Mouse (Mus musculus) cerebellum, adult 11 months (tissue): Measurements from ENCODE around the gene Scd2.
"Not testable (repeated sequence)": the region's sequence is repeated elsewhere in the genome, so short reads cannot be mapped to it uniquely, and the experiment has no call there.

Experiments used
- DNase-seq: peaks from one replicate; pipeline ENCODE4 v3.0.0; 2022

Scd2 gene

DNA sequence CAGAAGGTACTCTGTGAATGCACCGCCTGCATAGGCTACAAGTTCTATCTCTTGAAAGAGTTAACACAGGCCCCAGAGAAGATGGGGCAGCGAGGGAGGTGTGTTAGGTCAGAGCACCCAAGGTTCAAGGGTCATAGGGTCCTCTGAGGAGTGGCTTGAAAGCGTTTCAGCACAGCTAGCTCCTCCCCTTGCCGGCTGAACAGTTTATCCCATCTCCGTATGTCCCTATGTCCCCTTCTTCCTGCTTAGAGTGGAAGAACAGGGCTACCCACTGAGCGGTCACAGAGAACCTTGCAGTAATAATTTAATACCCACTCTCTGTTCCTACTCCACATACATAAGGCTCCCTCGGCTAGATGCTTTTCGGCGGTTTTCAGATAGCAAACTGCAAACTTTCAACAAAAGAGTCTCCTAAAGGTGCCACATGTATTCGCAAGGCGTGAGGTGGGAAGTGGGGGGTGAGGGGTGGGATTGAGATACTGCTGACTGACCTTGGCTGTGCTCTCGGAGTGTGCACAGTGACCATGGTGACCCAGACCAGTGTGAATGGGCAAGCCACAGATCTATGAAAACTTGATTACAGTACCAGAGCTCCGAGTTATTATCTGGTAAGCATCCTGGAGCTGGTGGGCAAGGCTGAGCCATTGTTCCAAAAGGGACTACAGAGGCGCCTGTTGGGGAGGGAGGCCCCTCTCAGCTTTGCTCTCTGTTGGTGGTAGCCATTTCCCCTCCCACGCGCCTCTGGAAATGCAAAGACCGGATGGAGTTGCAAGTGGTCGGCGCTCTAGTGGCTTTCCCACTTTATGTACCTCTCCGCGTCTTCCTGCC is at the start of gene Scd2:
Scd2 (plus strand) TSS at position 734 of the 828 bp plus-strand sequence.
- DNase-seq = peak; percentile 52

- peak; percentile 40 for DNase-seq
These were observed 47.7 kb upstream of the Scd2 start for GRCm38 (mm10) chr19:44245761-44246171.

DNA sequence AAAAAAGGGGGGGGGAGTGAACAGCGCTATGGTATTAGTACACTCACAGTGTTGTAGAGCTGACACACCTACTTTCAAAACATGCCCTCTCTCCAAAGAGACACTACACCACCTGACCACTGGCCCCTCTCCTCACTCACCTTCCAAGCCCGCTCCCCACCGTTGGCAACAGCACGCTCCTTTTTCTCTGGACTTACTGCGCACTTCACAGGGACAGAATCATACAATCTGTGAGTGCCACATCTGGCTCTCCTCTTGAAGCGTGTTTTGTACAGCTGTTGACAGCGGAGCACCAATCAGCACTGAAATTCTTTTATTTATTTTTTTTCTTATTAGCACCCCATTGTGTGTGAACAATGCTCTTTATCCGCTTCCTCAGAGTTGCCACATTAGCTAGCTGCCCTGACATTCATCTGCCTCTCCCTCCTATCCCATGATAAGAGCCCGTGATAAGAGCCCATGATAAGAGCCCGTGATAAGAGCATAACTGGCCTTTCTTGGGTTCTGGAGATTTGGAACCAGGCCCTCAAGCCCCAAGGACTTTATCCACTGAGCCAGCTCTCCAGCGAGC is 47.0 kb upstream of the Scd2 start:
- no peak for DNase-seq

GRCm38 (mm10) chr19:44247281-44248080 is 46.0 kb upstream of the Scd2 start:
- no peak for DNase-seq

DNA sequence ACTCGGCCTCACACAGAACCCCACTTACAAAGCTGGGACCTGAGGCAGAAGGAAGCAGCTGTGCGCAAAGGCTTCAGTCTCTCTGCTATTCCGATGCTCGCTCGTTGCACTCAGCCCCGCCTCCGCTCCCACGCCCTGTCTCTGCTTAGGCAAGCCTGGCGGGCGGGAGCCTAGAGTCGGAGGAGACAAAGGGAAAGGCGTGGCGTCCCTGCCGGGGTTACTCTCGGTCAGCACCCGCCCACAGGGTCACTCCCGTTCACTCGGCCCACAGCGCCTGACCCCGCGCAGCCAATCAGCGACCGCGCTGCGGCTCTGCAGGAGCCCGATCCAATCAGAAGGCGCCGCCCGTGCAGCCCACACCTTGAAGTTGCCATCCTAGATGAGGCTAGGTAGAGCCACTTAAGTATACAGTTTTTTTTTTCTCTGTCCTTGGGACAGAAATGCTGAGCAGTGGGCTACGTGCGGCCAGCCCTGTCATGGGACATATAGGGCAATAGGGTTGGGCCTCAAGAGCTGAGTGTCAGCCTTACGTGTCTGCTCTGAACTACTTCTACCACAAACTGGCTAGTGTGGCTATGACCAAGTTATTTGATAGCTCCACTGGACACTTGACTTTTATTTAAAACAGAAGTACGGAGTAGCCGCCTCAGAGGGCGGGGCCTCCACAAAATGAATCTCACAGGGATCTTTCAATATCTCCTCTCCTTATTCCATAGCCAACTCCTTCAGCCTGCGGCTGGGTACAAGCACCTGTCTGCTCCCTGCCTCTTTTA is 45.2 kb upstream of the Scd2 start:
- peak; percentile 94 for DNase-seq

DNA sequence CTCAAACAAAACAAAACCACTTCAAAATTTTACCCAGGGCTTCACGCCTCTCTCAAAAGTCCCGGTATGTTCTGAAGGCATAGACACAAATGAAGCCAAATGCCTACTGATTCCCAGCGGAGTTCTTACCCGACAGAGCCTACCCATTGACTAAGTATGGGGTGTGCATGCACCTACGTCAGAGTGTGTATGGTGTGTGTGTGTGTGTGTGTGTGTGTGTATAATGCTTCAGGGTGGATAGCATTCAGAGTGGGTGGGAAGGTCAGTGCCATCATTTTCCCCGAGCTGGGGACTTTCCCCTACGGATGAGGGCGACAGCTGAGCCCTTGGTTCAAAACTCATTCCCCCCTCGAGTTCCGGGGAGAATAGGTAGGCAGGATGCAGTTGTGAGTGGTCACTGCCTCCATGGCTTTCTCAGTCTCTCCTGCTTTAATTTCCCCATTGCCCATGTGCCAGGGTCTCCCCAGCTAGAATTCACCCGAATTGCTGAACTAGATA is 44.6 kb upstream of the Scd2 start:
- DNase-seq = no peak

DNA sequence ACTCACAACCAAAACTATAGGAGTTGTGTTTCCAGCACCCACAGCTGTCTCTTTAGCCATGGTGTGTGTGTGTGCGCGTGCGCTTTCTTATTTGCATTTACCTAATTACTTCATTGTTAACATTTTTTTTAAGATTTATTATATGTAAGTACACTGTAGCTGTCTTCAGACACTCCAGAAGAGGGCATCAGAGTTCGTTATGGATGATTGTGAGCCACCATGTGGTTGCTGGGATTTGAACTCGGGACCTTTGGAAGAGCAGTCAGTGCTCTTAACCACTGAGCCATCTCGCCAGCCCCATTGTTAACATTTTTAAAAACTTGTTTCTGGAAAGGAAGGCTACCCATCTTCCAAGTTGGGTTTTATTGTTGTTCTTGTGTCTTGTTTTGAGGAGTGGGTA is 42.3 kb upstream of the Scd2 start:
- DNase-seq = not testable (repeated sequence)

GRCm38 (mm10) chr19:44251936-44252558 is 41.4 kb upstream of the Scd2 start:
- DNase-seq = no peak

GRCm38 (mm10) chr19:44254106-44254505 is 39.4 kb upstream of the Scd2 start:
- not testable (repeated sequence) for DNase-seq

DNA sequence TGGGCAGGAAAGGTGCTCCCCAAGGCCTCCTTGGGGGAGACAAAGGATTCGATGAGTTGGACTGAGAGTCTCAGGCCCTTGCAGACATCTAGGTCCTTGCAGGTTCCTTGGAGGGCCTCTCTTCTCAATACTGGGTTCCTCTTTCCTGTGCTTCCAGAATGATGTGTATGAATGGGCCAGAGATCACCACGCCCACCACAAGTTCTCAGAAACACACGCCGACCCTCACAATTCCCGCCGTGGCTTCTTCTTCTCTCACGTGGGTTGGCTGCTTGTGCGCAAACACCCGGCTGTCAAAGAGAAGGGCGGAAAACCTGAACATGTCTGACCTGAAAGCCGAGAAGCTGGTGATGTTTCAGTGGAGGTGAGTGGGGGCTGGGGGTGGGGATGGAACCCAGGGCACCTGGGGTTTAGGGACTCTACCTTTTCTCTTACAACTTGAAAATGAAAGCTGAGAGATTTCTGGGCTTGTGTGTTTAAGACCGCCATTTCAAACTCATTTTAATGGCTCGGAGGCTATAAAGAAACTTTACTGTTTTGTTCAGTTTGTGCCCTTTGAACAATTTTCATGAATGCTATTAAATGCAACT is 36.0 kb upstream of the Scd2 start:
- DNase-seq = no peak

DNA sequence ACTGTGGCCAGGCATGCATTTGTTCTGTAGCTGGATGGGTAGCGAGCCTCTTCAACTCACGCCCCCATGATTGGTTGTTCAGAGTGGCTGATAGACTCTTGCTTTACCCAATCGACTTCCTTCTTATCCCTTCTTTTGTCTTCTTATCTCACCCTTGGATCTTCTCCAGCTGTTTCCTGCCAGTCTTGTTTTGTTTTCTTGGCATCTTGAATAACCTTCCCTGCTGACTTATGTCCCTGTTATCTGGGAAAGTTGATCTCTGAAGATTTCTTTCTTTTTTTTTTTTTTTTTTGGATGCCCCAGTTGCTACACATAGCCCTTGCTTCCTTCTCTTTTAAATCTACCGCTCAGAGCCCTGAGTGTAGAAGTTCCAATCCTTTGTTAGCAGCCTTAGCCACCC is 34.0 kb upstream of the Scd2 start:
- DNase-seq = no peak

DNA sequence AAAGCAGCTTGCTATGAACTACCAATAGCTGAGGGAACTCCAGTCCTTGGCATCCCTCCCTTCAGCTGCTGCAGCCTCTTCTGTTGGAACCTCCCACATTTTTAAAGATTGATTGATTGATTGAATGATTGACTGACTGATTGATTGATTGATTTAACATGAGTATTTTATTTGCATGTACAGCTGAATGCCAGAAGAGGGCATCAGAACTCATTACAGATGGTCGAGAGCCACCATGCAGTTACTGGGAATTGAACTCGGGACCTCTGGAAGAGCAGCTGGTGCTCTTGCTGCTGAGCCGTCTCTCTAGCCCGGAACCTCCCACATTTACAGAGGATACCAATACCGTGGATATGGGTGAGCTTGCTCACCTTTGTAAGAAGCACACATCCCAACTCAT is 33.0 kb upstream of the Scd2 start:
- DNase-seq = no peak

- no peak for DNase-seq
These were observed 31.7 kb upstream of the Scd2 start for GRCm38 (mm10) chr19:44261774-44262173.

DNA sequence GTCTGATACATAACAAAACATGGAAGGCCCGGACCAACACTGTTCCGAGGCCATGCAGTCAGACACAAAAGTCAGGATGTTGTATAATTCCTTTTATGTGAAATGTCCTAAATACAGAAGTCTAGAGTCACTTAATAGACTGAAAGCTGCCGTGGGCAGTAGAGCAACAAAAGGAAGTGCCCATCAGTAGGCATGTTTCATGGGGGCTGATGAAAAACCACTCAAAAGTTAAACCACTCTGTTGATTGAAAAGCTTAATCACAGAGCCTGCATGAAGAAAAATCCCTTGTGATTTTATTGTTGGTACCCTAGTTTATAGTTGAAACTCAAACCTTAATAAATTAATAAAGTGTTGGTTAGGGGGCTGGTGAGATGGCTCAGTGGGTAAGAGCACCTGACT is 29.9 kb upstream of the Scd2 start:
- no peak for DNase-seq

- DNase-seq = no peak
These were observed 29.2 kb upstream of the Scd2 start for GRCm38 (mm10) chr19:44264226-44264625.

DNA sequence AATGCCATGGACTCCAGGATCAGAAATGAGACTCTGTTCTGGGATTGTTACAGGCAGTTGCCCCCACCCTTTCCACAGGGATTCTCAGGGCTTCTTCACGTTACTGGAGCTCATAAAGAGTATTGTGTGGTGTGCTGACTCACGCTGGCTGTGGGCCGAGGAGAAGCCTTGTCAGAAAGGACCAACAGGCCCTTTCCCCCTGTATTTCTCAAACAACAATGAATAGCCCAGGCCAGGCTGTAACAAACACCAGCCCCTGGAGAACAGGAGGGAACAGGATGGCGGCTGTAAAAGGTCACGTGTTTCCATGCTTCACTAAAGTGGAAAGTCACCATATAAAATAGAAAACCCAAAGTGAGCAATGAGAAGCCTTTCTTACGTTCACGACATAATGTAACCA is 28.2 kb upstream of the Scd2 start:
- no peak for DNase-seq

DNA sequence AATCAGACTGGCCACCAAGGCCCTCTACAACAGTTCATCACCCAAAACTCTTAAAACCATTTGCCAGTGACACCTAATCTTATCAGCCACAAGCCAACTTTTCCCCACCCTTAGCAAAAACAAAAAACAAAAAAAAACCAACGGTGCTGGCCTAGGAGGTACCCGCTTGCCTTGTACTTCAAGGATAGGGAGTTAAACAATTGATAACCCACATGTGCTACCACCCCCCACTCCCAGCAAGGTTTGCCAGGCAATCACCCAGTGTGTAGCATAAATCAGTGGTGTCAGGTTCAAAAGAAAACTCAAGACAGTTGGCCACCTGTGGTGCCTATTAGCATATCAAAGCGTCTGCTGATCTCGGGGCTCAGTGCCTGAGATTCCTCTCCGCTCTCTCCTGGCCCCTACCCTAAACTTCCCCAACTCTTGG is 27.6 kb upstream of the Scd2 start:
- no peak for DNase-seq

DNA sequence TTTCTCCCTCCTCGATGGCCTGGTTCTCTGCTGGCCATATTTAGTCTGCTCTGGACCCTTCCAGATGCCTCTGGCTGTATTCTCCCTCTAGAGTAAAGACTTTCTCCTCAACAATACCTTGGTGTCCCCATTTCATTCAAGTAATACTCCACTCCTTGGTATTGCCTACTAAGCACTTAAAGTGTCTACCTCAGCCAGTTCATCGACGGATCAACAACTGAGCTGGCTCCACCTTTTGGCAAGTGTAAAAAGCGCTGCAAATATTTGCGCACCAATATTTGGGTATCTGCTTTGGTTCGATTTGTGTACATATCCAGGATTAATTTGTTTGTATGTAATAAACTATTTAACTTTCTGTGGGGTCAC is 27.0 kb upstream of the Scd2 start:
- DNase-seq = no peak

DNA sequence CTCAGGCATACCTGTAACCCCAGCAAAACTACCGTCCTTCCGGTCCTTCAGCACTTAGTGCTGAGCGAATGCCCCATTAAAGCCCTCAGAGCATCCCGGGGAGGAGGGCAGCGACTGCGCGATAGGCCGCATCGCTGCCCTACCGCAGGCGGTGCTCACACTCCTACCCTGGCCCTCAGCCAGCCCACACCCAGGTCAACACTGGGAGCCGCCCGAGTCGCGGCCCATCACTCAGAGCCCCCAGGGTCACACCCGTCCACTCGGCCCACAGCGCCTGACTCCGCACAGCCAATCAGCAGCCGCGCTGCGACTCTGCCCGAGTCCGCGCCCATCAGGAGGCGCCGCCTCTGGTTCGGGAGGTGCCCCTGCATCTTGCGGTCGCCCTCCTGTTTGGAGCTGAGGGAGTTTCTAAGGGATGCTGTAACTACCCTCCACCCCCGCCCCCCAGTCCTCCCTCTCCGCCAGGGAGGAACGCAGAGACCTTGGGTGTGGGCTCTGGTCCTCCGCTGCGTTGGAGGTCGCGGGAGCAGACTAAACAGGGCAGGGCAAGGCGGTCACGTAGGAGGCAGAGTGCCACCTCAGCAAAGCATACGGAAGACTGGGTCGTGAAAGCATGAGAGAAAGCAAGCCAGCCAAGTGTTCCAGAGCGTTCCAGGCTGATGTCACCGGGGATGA is 26.5 kb upstream of the Scd2 start:
- peak; percentile 89 for DNase-seq

GRCm38 (mm10) chr19:44267499-44268002 is 25.9 kb upstream of the Scd2 start:
- DNase-seq = no peak

DNA sequence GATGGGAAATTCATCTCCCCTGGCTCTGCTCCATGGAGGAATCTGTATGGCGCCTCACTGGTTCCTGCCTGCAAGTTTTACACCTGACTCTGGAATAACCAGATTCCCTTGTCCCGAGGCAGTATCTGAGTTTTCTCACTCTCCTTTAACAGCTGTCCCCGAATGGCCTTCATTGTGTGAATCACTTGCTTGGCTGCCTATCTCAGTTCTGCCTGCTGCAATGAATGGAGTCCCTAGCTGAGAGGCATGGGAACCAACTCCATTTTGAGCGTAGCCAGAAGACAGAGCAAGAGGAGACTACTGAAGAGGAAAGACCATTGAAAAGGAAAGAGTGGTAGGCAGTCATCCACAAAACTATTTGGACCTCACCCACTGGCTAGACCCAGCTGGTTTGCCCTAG is 19.8 kb upstream of the Scd2 start:
- DNase-seq = no peak
